ENCODE assay signal across 8 mouse cellular contexts in genomic region chr17:84182311-84183271, GRCm38 (mm10). TPM values are rescaled to one million over a fixed set of nuclear protein-coding genes. Genes with fewer than 3 reads are reported as not detected.
DNase-seq lines count a peak whose midpoint lies in the region; ATAC-seq and TF ChIP-seq lines count a peak whose summit lies in the region.

No protein-coding gene starts in this region.

- 35% methylated on average over 15 of the region's 16 CpGs for WGBS in heart, embryonic 12.5 days
- WGBS in midbrain, embryonic 13.5 days, result 38% methylated on average over 16 of the region's 16 CpGs

- H3K4me1 ChIP-seq in heart, embryonic 12.5 days (replicated peaks), result peaks cover 45% of the 10 kb centered on the region
- peaks cover 35% of the 10 kb centered on the region for H3K4me1 ChIP-seq in midbrain, embryonic 13.5 days (replicated peaks)

- DNase-seq in layer of hippocampus, adult 2 months (ENCODE audit: low spot score in 2 of 2), result no peak
- no peak for DNase-seq in layer of hippocampus, adult 11-12 months (ENCODE audit: low spot score)
- DNase-seq in c-Kit-positive CD71-positive TER-119-positive erythroid progenitor cells, embryonic 14.5 days (ENCODE audit: low spot score), result peak; percentile 33
- DNase-seq in kidney, postnatal 36 days, result peak; percentile 51 to 60
- DNase-seq in thymus, postnatal 4 days, result peak; percentile 67
- no peak for DNase-seq in layer of hippocampus, adult 18-20 months (ENCODE audit: low spot score in 2 of 2)

- H3K27ac ChIP-seq in layer of hippocampus, adult 2 months, result peak overlapping the region; percentile 81
- H3K27ac ChIP-seq in heart, embryonic 12.5 days (ENCODE audit: poor library complexity, severe bottlenecking), result peak overlapping the region; percentile 76
- H3K27ac ChIP-seq in midbrain, embryonic 13.5 days, result peak overlapping the region; percentile 60

- H3K9ac ChIP-seq in heart, embryonic 12.5 days, result peak overlapping the region; percentile 61
- H3K9ac ChIP-seq in midbrain, embryonic 13.5 days (replicated peaks), result no peak overlapping the region

- H3K36me3 ChIP-seq in heart, embryonic 12.5 days, result peaks cover 11% of the 10 kb centered on the region
- H3K36me3 ChIP-seq in midbrain, embryonic 13.5 days, result no peaks in the 10 kb centered on the region

- peak overlapping the region; percentile 20 for H3K4me3 ChIP-seq in layer of hippocampus, adult 2 months
- H3K4me3 ChIP-seq in heart, embryonic 12.5 days, result peak overlapping the region; percentile 25
- no peak overlapping the region for H3K4me3 ChIP-seq in midbrain, embryonic 13.5 days (replicated peaks)

- peak overlapping the region; percentile 60 for H3K4me2 ChIP-seq in heart, embryonic 12.5 days
- H3K4me2 ChIP-seq in midbrain, embryonic 13.5 days (replicated peaks), result peak overlapping the region; percentile 43

- ATAC-seq in heart, embryonic 12.5 days (ENCODE audit: insufficient number of reproducible peaks, low FRiP score), result no peak
- ATAC-seq in midbrain, embryonic 13.5 days, result no peak

- no peaks in the 10 kb centered on the region for H3K9me3 ChIP-seq in heart, embryonic 12.5 days (replicated peaks)
- H3K9me3 ChIP-seq in midbrain, embryonic 13.5 days, result no peaks in the 10 kb centered on the region

- no peak for TF ChIP-seq CTCF in layer of hippocampus, adult 2 months (conservative IDR thresholded peaks at IDR 0.05)

- H3K27me3 ChIP-seq in heart, embryonic 12.5 days (replicated peaks), result no peaks in the 10 kb centered on the region
- peaks cover 9% of the 10 kb centered on the region; the same call in 1 of the 2 replicates for H3K27me3 ChIP-seq in midbrain, embryonic 13.5 days

RNA-seq across cellular contexts. Expression of gene Zfp36l2, which starts 5.2 kb away (rescaled TPM):
- 10 to 100 TPM; 24.7 to 26.1 TPM for total RNA-seq in layer of hippocampus, adult 2 months (2021)
- 10.3 and 10.5 TPM in 2 replicates for polyA plus RNA-seq in heart, embryonic 12.5 days (2016; fragmentation: Nextera tagmentation; extraction: Ambion mirVana)
- polyA plus RNA-seq in midbrain, embryonic 13.5 days (2015; fragmentation: Nextera tagmentation; extraction: Ambion mirVana), result 3.6 and 4.4 TPM in 2 replicates
- 10 to 100 TPM; 22.0 to 32.5 TPM for total RNA-seq in layer of hippocampus, adult 18-20 months (2021)

Comparison
In these comparisons a context has a peak if more than half of its experiments do, and no peak if none do; other contexts are left out.
1. DNase-seq: peak in c-Kit-positive CD71-positive TER-119-positive erythroid progenitor cells, embryonic 14.5 days (single experiment), kidney, postnatal 36 days (2 of 2) and thymus, postnatal 4 days (single experiment); none in layer of hippocampus, adult 2 months (0 of 2), layer of hippocampus, adult 11-12 months (single experiment) and layer of hippocampus, adult 18-20 months (0 of 2).
2. Peak in every context shown above with its lines, with median percentiles within 50 percentile points of each other: H3K27ac ChIP-seq.